Mouse (Mus musculus) forebrain, embryonic 13.5 days (tissue): ENCODE measurements around the gene Catsperz. TPM values are rescaled to one million over a fixed set of nuclear protein-coding genes. Genes with fewer than 3 reads are reported as not detected.

Source experiments
- ATAC-seq: fragments of 200-750 bp; cut with Nextera tagmentation; 2 replicates; pipeline ENCODE4 v1.8.0; 2017
- H3K27ac ChIP-seq: fragments of 300-500 bp; sonication (generic); 2 replicates; pipeline ENCODE4 v1.5.1; 2015; ENCODE audit warnings: inconsistent platforms, mild to moderate bottlenecking, moderate library complexity
- H3K27me3 ChIP-seq: fragments of 300-500 bp; sonication (generic); 2 replicates; pipeline ENCODE4 v1.6.1; 2015; ENCODE audit warnings: mild to moderate bottlenecking, inconsistent platforms
- H3K36me3 ChIP-seq: fragments of 300-500 bp; sonication (generic); 2 replicates; pipeline ENCODE4 v1.6.1; 2015; ENCODE audit warnings: mild to moderate bottlenecking, inconsistent platforms; ENCODE audit not compliant: poor library complexity, severe bottlenecking
- H3K4me1 ChIP-seq: fragments of 300-500 bp; sonication (generic); 2 replicates; pipeline ENCODE4 v1.6.1; 2015; ENCODE audit warnings: inconsistent platforms
- H3K4me2 ChIP-seq: fragments of 300-500 bp; sonication (generic); 2 replicates; pipeline ENCODE4 v1.6.1; 2015; ENCODE audit warnings: inconsistent platforms, mild to moderate bottlenecking, moderate library complexity
- H3K4me3 ChIP-seq: fragments of 300-500 bp; sonication (generic); 2 replicates; pipeline ENCODE4 v1.5.1; 2015; ENCODE audit warnings: mild to moderate bottlenecking, inconsistent platforms
- H3K9ac ChIP-seq: fragments of 300-500 bp; sonication (generic); 2 replicates; pipeline ENCODE4 v1.6.1; 2015; ENCODE audit warnings: mild to moderate bottlenecking, inconsistent platforms
- H3K9me3 ChIP-seq: fragments of 300-500 bp; sonication (generic); replicated peaks from 2 replicates; pipeline ENCODE4 v1.6.1; 2016; ENCODE audit warnings: inconsistent platforms
- WGBS: fragments of 180-500 bp; shearing (Covaris S2); methylation state at CpG from one replicate; pipeline ENCODE4 v1.1.7; 2015; 5-methylcytosine and 5-hydroxymethylcytosine counted together
- polyA plus RNA-seq: library from polyadenylated mRNA; unstranded; fragments of >200 nt; fragmentation: Nextera tagmentation; extraction: Ambion mirVana; gene quantifications from 2 replicates; pipeline ENCODE4 v1.2.1, GENCODE M21; 2015

Catsperz gene
- polyA plus RNA-seq, 1 experiment from 2014 or later = not detected

GRCm38 (mm10) chr19:6955424-6955823, 30.2 kb upstream of the Catsperz start:
- no peak overlapping the region for H3K4me2 ChIP-seq
- no peak for ATAC-seq
- H3K9ac ChIP-seq = no peak overlapping the region
- H3K4me1 ChIP-seq = peaks cover 17% of the 10 kb centered on the region
- H3K4me3 ChIP-seq = no peak overlapping the region
- no peaks in the 10 kb centered on the region for H3K9me3 ChIP-seq
- 86% methylated on average over 7 of the region's 7 CpGs for WGBS
- H3K27me3 ChIP-seq = no peaks in the 10 kb centered on the region
- no peak overlapping the region for H3K27ac ChIP-seq
- peaks cover 22% of the 10 kb centered on the region; the same call in 1 of the 2 replicates for H3K36me3 ChIP-seq

GRCm38 (mm10) chr19:6954046-6954445, 28.9 kb upstream of the Catsperz start:
- H3K36me3 ChIP-seq = peaks cover 17% of the 10 kb centered on the region; the same call in 1 of the 2 replicates
- no peak overlapping the region for H3K4me2 ChIP-seq
- no peak overlapping the region for H3K27ac ChIP-seq
- ATAC-seq = no peak
- no peaks in the 10 kb centered on the region for H3K27me3 ChIP-seq
- H3K4me3 ChIP-seq = no peak overlapping the region
- H3K9me3 ChIP-seq = no peaks in the 10 kb centered on the region
- H3K9ac ChIP-seq = no peak overlapping the region
- H3K4me1 ChIP-seq = peaks cover 27% of the 10 kb centered on the region
- 52% methylated on average over 9 of the region's 9 CpGs for WGBS

GRCm38 (mm10) chr19:6952712-6953037, 27.5 kb upstream of the Catsperz start:
- Histone ChIP-seq H3K27me3 (no peaks in the 10 kb centered on the region), H3K4me3 (peak overlapping the region; percentile 60), H3K9me3 (no peaks in the 10 kb centered on the region), H3K36me3 (peaks cover 17% of the 10 kb centered on the region; the same call in 1 of the 2 replicates), H3K9ac (peak overlapping the region; percentile 84), H3K4me1 (peaks cover 27% of the 10 kb centered on the region), H3K27ac (no peak overlapping the region), H3K4me2 (peak overlapping the region; percentile 98)
- 29% methylated on average over 3 of the region's 3 CpGs for WGBS
- ATAC-seq = no peak

DNA sequence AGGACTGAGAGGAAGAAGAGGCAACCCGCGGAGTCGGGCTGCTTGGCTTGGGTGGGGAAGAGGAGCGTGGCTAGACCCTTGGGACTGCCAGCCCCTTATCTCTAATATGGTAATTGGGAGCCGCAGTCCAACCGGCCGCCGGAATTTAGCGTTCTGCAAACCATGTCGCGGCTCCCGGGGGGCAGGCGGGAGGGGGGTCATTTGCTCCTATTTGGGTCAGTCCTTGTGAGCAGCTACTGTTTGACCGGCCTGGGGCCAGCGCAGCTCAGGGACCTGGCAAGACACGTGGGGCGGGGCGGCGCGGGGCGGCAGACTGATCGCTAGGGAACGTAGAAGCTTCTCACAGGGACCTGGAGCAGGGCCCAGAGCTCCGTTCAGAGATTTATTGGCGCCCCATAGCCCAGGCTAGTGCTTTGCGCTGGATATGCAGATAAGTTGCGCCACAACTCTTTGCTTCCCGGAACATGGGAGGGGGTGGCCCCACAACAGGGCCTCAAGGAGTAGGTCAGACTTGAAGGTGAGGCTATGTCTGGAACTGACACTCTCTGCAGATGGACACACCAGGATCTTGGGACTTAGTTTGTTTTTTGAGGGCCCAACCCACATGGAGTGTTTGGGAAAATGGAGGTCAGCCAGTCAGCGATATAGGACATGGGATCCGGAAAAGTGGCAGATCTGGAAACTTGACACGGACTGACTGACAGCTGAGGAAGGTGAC, 27.0 kb upstream of the Catsperz start:
- H3K4me1 ChIP-seq = peaks cover 27% of the 10 kb centered on the region
- no peaks in the 10 kb centered on the region for H3K9me3 ChIP-seq
- no peaks in the 10 kb centered on the region for H3K27me3 ChIP-seq
- H3K27ac ChIP-seq = peak overlapping the region; percentile 97
- peak overlapping the region; percentile 60 for H3K4me3 ChIP-seq
- peaks cover 17% of the 10 kb centered on the region; the same call in 1 of the 2 replicates for H3K36me3 ChIP-seq
- ATAC-seq = peak; percentile 37
- peak overlapping the region; percentile 98 for H3K4me2 ChIP-seq
- H3K9ac ChIP-seq = peak overlapping the region; percentile 84
- 4% methylated on average over 31 of the region's 31 CpGs for WGBS

DNA sequence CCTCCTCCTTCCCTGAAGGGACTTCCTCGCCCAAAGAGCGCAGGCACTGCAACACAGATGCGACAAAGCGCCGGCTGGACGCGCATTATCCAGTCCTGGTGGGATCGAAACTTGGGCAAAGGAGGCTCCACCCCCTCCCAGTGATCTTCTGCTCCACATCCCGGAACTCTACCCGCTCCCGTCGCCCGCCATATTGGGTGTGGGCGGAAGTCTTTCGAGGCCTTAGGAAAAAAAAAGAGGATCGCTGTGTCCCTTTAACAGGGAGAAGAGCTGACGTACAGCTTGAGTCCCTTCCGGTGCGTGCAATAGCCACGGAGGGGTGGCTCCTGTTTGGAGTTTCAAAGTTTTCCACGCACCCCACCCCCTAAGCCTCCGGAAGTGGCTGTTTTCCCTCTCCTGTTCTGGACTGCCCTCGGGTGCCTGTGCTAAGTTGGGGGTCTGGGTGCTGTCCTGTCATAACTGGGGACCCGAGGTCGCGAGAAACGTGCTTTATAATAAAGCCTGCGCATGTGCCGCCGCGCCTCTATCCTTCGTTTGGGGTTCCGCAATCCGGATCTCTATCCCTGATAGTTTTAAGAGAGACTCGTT, 26.3 kb upstream of the Catsperz start:
- under 1% methylated on average over 35 of the region's 35 CpGs for WGBS
- H3K36me3 ChIP-seq = peaks cover 17% of the 10 kb centered on the region; the same call in 1 of the 2 replicates
- ATAC-seq = peak; percentile 87

GRCm38 (mm10) chr19:6950613-6951153, 25.5 kb upstream of the Catsperz start:
- no peaks in the 10 kb centered on the region for H3K9me3 ChIP-seq
- ATAC-seq = peak; percentile 61
- peaks cover 16% of the 10 kb centered on the region for H3K36me3 ChIP-seq
- WGBS = 1% methylated on average over 28 of the region's 28 CpGs
- H3K4me1 ChIP-seq = peaks cover 27% of the 10 kb centered on the region
- peak overlapping the region; percentile 60 for H3K4me3 ChIP-seq
- H3K9ac ChIP-seq = peak overlapping the region; percentile 84
- H3K27me3 ChIP-seq = no peaks in the 10 kb centered on the region
- peak overlapping the region; percentile 98 for H3K4me2 ChIP-seq
- peak overlapping the region; percentile 97 for H3K27ac ChIP-seq

More for the DNA sequence above, 26.3 kb upstream of the Catsperz start:
- Histone ChIP-seq H3K4me2 (peak overlapping the region; percentile 98), H3K9ac (peak overlapping the region; percentile 84), H3K4me3 (peak overlapping the region; percentile 60), H3K27me3 (no peaks in the 10 kb centered on the region), H3K4me1 (peaks cover 27% of the 10 kb centered on the region), H3K9me3 (no peaks in the 10 kb centered on the region), H3K27ac (peak overlapping the region; percentile 97)

DNA sequence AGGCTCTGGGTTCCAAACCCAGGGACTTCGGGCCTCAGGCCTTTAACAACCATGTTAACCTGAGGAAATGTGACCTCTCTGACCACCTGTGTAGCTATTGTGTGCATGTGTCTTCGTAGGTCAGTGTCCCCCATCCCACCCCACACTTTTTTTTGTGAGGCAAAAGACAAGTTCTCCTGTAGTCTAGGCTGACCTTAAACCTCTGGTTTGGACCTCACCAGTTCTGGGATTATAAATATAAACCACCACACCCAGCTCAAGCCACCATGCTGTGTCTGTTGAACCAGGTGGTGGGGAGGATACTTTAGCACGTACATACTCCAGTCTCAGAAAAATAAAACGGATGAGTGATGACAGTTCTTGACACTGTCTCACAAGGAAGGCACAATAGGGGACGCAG, 24.8 kb upstream of the Catsperz start:
- peak overlapping the region; percentile 97; the same call in 1 of the 2 replicates for H3K27ac ChIP-seq
- H3K36me3 ChIP-seq = peaks cover 16% of the 10 kb centered on the region

DNA sequence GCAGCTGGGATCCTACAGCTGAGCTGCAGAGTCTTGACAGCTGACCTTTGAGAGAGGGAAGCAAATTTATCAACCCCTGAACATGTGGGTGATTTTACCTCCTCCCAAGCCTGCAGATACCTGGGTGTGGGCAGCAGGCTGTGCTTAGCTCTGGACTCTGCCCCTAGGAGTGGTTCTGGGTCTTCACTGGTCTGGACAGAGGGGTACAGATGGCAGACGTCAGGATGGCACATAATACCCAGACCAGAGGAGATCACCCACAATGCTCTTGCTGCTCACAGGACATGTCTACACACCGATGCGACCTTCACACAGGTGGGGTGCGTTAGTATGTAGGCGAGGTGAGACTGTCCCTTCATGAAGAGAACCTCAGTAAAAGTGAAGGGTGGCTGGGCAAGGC, 24.4 kb upstream of the Catsperz start:
- 90% methylated on average over 5 of the region's 5 CpGs for WGBS
- Histone ChIP-seq H3K9ac (no peak overlapping the region), H3K27ac (no peak overlapping the region), H3K36me3 (peaks cover 15% of the 10 kb centered on the region), H3K4me2 (peak overlapping the region; percentile 98; the same call in 1 of the 2 replicates), H3K9me3 (no peaks in the 10 kb centered on the region), H3K4me3 (no peak overlapping the region), H3K27me3 (no peaks in the 10 kb centered on the region), H3K4me1 (peaks cover 27% of the 10 kb centered on the region)
- no peak for ATAC-seq

More for the DNA sequence above, 24.8 kb upstream of the Catsperz start:
- no peaks in the 10 kb centered on the region for H3K9me3 ChIP-seq
- no peak for ATAC-seq
- no peaks in the 10 kb centered on the region for H3K27me3 ChIP-seq
- peak overlapping the region; percentile 60 for H3K4me3 ChIP-seq
- peak overlapping the region; percentile 84 for H3K9ac ChIP-seq
- peak overlapping the region; percentile 98 for H3K4me2 ChIP-seq
- peaks cover 27% of the 10 kb centered on the region for H3K4me1 ChIP-seq
- WGBS = 54% methylated on average over 5 of the region's 5 CpGs

- H3K4me3 ChIP-seq = no peak overlapping the region
- H3K4me2 ChIP-seq = no peak overlapping the region
- H3K27ac ChIP-seq = no peak overlapping the region
- no peaks in the 10 kb centered on the region for H3K27me3 ChIP-seq
- peaks cover 15% of the 10 kb centered on the region for H3K36me3 ChIP-seq
- H3K9me3 ChIP-seq = no peaks in the 10 kb centered on the region
- peaks cover 27% of the 10 kb centered on the region for H3K4me1 ChIP-seq
- ATAC-seq = no peak
- WGBS = 79% methylated on average over 4 of the region's 4 CpGs
- 0 out of 2 replicates have a peak overlapping the region, but pooled peaks have one; percentile 12 for H3K9ac ChIP-seq
These were observed 23.0 kb upstream of the Catsperz start for GRCm38 (mm10) chr19:6948186-6948585.

GRCm38 (mm10) chr19:6947742-6948141, 22.6 kb upstream of the Catsperz start:
- Histone ChIP-seq H3K9me3 (no peaks in the 10 kb centered on the region), H3K4me3 (no peak overlapping the region), H3K9ac (0 out of 2 replicates have a peak overlapping the region, but pooled peaks have one; percentile 12), H3K4me1 (peaks cover 27% of the 10 kb centered on the region), H3K4me2 (no peak overlapping the region), H3K36me3 (peaks cover 15% of the 10 kb centered on the region), H3K27me3 (no peaks in the 10 kb centered on the region), H3K27ac (no peak overlapping the region)
- 54% methylated on average over 4 of the region's 4 CpGs for WGBS
- no peak for ATAC-seq

GRCm38 (mm10) chr19:6943709-6944108, 18.5 kb upstream of the Catsperz start:
- H3K4me1 ChIP-seq = peaks cover 32% of the 10 kb centered on the region
- H3K36me3 ChIP-seq = peaks cover 10% of the 10 kb centered on the region
- no peak overlapping the region for H3K27ac ChIP-seq
- no peak overlapping the region for H3K4me2 ChIP-seq
- no peaks in the 10 kb centered on the region for H3K27me3 ChIP-seq
- H3K4me3 ChIP-seq = no peak overlapping the region
- WGBS = 90% methylated on average over 6 of the region's 6 CpGs
- no peak overlapping the region for H3K9ac ChIP-seq
- no peaks in the 10 kb centered on the region for H3K9me3 ChIP-seq
- no peak for ATAC-seq

- peaks cover 10% of the 10 kb centered on the region for H3K36me3 ChIP-seq
- H3K9me3 ChIP-seq = no peaks in the 10 kb centered on the region
- peaks cover 41% of the 10 kb centered on the region for H3K4me1 ChIP-seq
- peak overlapping the region; percentile 95 for H3K9ac ChIP-seq
- peaks cover 4% of the 10 kb centered on the region; the same call in 1 of the 2 replicates for H3K27me3 ChIP-seq
- WGBS = 25% methylated on average over 5 of the region's 5 CpGs
- peak overlapping the region; percentile 90 for H3K27ac ChIP-seq
- peak overlapping the region; percentile 86 for H3K4me3 ChIP-seq
- peak overlapping the region; percentile 99 for H3K4me2 ChIP-seq
- ATAC-seq = no peak
These were observed 17.6 kb upstream of the Catsperz start for GRCm38 (mm10) chr19:6942764-6943163.
